Mouse (Mus musculus) liver, adult 2 months (tissue): ENCODE results near the gene Hydin. TPM values are rescaled to one million over a fixed set of nuclear protein-coding genes. Genes with fewer than 3 reads are reported as not detected.

Experiments
- DNase-seq: peaks from one replicate; pipeline ENCODE4 v3.0.0-alpha.2; 2011; ENCODE audit warnings: low read depth, low spot score; ENCODE audit errors: extremely low read depth
- H3K27ac ChIP-seq: fragments of 200-500 bp; replicated peaks from 2 replicates; pipeline ENCODE4 v1.5.1; 2012; ENCODE audit warnings: low read depth, mild to moderate bottlenecking, control low read depth, inconsistent platforms, low read length; ENCODE audit not compliant: insufficient read depth
- H3K27me3 ChIP-seq: fragments of 200-500 bp; 2 replicates; pipeline ENCODE4 v1.6.1; 2012; ENCODE audit warnings: mild to moderate bottlenecking, moderate library complexity, low read length, inconsistent platforms; ENCODE audit not compliant: control insufficient read depth, insufficient read depth
- H3K36me3 ChIP-seq: fragments of 200-500 bp; 2 replicates; pipeline ENCODE4 v1.6.1; 2012; ENCODE audit warnings: low read length, inconsistent platforms; ENCODE audit not compliant: control insufficient read depth, insufficient read depth
- H3K4me1 ChIP-seq: fragments of 200-500 bp; 2 replicates; pipeline ENCODE4 v1.6.1; 2011; ENCODE audit warnings: low read length; ENCODE audit not compliant: control insufficient read depth, insufficient read depth
- H3K4me3 ChIP-seq: fragments of 200-500 bp; 2 replicates; pipeline ENCODE4 v1.5.1; 2011; ENCODE audit warnings: low read depth, mild to moderate bottlenecking, control low read depth, low read length, moderate library complexity; ENCODE audit not compliant: insufficient read depth
- H3K79me2 ChIP-seq: fragments of 200-500 bp; 2 replicates; pipeline ENCODE4 v1.6.1; 2012; ENCODE audit warnings: inconsistent platforms, mild to moderate bottlenecking, low read length, moderate library complexity; ENCODE audit not compliant: control insufficient read depth, insufficient read depth
- H3K9ac ChIP-seq: fragments of 200-500 bp; 2 replicates; pipeline ENCODE4 v1.6.1; 2012; ENCODE audit warnings: low read depth, mild to moderate bottlenecking, control low read depth, inconsistent platforms, low read length
- CTCF ChIP-seq: fragments of 200-500 bp; IDR thresholded peaks from 2 replicates; pipeline ENCODE4 v1.5.1; 2011; ENCODE audit warnings: low read depth, low read length, control low read depth
- POLR2A ChIP-seq: fragments of 200-500 bp; IDR thresholded peaks from 2 replicates; pipeline ENCODE4 v1.6.1; 2011; ENCODE audit warnings: low read length, control low read depth; ENCODE audit not compliant: insufficient read depth; ENCODE audit errors: extremely low read depth
- WGBS: fragments of 180-500 bp; shearing (Covaris S2); methylation state at CpG from one replicate; pipeline ENCODE4 v1.1.7; 2018; 5-methylcytosine and 5-hydroxymethylcytosine counted together
- polyA plus RNA-seq: library from polyadenylated mRNA; depleted of rRNA; stranded (reverse); fragments of >200 nt; gene quantifications from 2 replicates; pipeline ENCODE4 v1.2.3, GENCODE M21; 2012
- total RNA-seq: library from RNA; depleted of rRNA; stranded (reverse); fragments of >200 nt; gene quantifications from 2 replicates; pipeline ENCODE4 v1.2.3, GENCODE M21; 2014

Hydin gene
- total and polyA plus RNA-seq, 2 experiments = under 0.01 TPM; not detected in 1

DNA sequence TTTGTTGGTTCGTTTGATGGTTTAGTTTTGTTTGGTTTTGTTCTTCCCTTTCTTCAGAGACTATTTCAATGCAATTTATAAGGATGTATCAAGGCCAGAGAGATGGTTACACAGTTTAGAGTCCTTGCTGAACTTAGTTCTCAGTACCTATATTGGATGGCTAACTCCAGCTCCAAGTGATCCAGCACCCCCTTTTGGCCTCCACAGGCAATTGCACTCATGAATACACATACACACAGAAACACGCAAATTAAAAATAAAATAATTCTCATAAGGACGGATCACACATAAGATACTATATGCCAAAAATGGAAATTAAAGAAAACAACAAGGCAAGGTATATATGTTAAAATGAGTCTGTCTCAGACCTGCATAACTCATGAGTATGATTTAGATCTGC is 153.4 kb downstream of the Hydin start:
- Histone ChIP-seq H3K36me3 (no peaks in the 10 kb centered on the region), H3K4me1 (no peaks in the 10 kb centered on the region), H3K4me3 (no peak overlapping the region), H3K27ac (no peak overlapping the region), H3K27me3 (no peaks in the 10 kb centered on the region), H3K79me2 (no peaks in the 10 kb centered on the region), H3K9ac (no peak overlapping the region)
- TF ChIP-seq CTCF (no peak), POLR2A (no peak)
- 83% methylated on average over 3 of the region's 3 CpGs for WGBS
- no peak for DNase-seq

- Histone ChIP-seq H3K79me2 (no peaks in the 10 kb centered on the region), H3K9ac (no peak overlapping the region), H3K4me1 (no peaks in the 10 kb centered on the region), H3K4me3 (no peak overlapping the region), H3K27me3 (no peaks in the 10 kb centered on the region), H3K36me3 (no peaks in the 10 kb centered on the region), H3K27ac (no peak overlapping the region)
- WGBS = 83% methylated on average over 8 of the region's 8 CpGs
- DNase-seq = no peak
- TF ChIP-seq POLR2A (no peak), CTCF (no peak)
These were observed 157.4 kb downstream of the Hydin start for GRCm38 (mm10) chr8:110424146-110424545.

DNA sequence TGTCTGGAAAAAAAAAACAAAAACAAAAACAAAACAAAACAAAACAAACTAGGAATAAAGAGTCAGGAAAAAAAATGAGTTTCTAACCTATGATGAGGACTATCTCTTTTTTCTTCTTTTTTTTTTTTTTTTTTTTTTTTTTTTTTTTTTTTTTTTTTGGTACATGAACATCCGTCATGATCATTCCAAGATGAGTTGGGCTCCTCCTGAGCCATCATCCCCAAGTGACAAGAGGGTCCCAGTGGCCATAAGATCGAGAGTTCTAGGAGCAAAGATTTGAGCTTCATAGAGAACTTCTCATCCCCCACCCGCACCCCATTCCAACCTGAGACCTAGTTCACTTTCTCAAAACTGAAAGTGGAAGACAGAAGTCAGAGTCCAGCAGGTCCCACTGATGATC is 164.6 kb downstream of the Hydin start:
- no peak for DNase-seq
- Histone ChIP-seq H3K79me2 (no peaks in the 10 kb centered on the region), H3K4me3 (no peak overlapping the region), H3K27ac (no peak overlapping the region), H3K4me1 (no peaks in the 10 kb centered on the region), H3K36me3 (no peaks in the 10 kb centered on the region), H3K27me3 (no peaks in the 10 kb centered on the region), H3K9ac (no peak overlapping the region)
- WGBS = 74% methylated on average over 3 of the region's 3 CpGs
- TF ChIP-seq CTCF (no peak), POLR2A (no peak)

- 68% methylated on average over 4 of the region's 4 CpGs for WGBS
- H3K9ac ChIP-seq = no peak overlapping the region
- TF ChIP-seq POLR2A (no peak), CTCF (no peak)
- H3K4me3 ChIP-seq = no peak overlapping the region
- H3K36me3 ChIP-seq = no peaks in the 10 kb centered on the region
- no peak overlapping the region for H3K27ac ChIP-seq
- no peaks in the 10 kb centered on the region for H3K27me3 ChIP-seq
- no peaks in the 10 kb centered on the region for H3K4me1 ChIP-seq
- DNase-seq = no peak
- H3K79me2 ChIP-seq = no peaks in the 10 kb centered on the region
These were observed 173.8 kb downstream of the Hydin start for GRCm38 (mm10) chr8:110440528-110440927.

GRCm38 (mm10) chr8:110444276-110444675 is 177.5 kb downstream of the Hydin start:
- TF ChIP-seq CTCF = no peak
- TF ChIP-seq POLR2A = no peak
- WGBS = 76% methylated on average over 2 of the region's 2 CpGs
- DNase-seq = no peak
- H3K27ac ChIP-seq = no peak overlapping the region
- no peaks in the 10 kb centered on the region for H3K27me3 ChIP-seq
- H3K36me3 ChIP-seq = no peaks in the 10 kb centered on the region
- no peaks in the 10 kb centered on the region for H3K4me1 ChIP-seq
- H3K79me2 ChIP-seq = no peaks in the 10 kb centered on the region
- no peak overlapping the region for H3K4me3 ChIP-seq
- no peak overlapping the region for H3K9ac ChIP-seq

GRCm38 (mm10) chr8:110450463-110450862 is 183.7 kb downstream of the Hydin start:
- H3K27ac ChIP-seq = no peak overlapping the region
- 88% methylated on average over 6 of the region's 6 CpGs for WGBS
- TF ChIP-seq POLR2A (no peak), CTCF (no peak)

More at GRCm38 (mm10) chr8:110450463-110450862, 183.7 kb downstream of the Hydin start:
- no peak for DNase-seq
- Histone ChIP-seq H3K79me2 (no peaks in the 10 kb centered on the region), H3K36me3 (no peaks in the 10 kb centered on the region), H3K4me1 (no peaks in the 10 kb centered on the region), H3K4me3 (no peak overlapping the region), H3K27me3 (no peaks in the 10 kb centered on the region), H3K9ac (no peak overlapping the region)
